Mouse (Mus musculus): ENCODE data around the gene Mindy3. TPM values are rescaled to one million over a fixed set of nuclear protein-coding genes. Genes with fewer than 3 reads are reported as not detected.

Gene Mindy3
- total and polyA plus RNA-seq, 2 experiments from 2014 or later = 44.1 to 50.1 TPM

- WGBS = 98% methylated on average over 4 of the region's 4 CpGs
- no peak overlapping the region for H3K4me3 ChIP-seq (ENCODE audit: low read depth, low read length)
- H3K27me3 ChIP-seq (ENCODE audit: insufficient read depth, low read length) = no peaks in the 10 kb centered on the region
- ATAC-seq (ENCODE audit: low FRiP score) (no peak), DNase-seq (ENCODE audit: low spot score) (no peak)
- H3K9me3 ChIP-seq (ENCODE audit: low read length) = no peaks in the 10 kb centered on the region
- no peaks in the 10 kb centered on the region; the same call in 1 of the 2 replicates for H3K36me3 ChIP-seq (ENCODE audit: insufficient read depth, low read length)
- no peak for TF ChIP-seq CTCF (IDR thresholded peaks at IDR 0.05)
- no peaks in the 10 kb centered on the region for H3K4me1 ChIP-seq (ENCODE audit: insufficient read depth, low read length)
- H3K4me2 ChIP-seq (ENCODE audit: low read depth, low read length, poor library complexity, severe bottlenecking) = no peak overlapping the region
- no peak overlapping the region for H3K27ac ChIP-seq (ENCODE audit: low read depth, low read length)
- H3K9ac ChIP-seq (replicated peaks; ENCODE audit: low read length, poor library complexity, severe bottlenecking) = no peak overlapping the region
Observed at GRCm38 (mm10) chr2:12371401-12371800, 47.9 kb downstream of the Mindy3 start.

DNA sequence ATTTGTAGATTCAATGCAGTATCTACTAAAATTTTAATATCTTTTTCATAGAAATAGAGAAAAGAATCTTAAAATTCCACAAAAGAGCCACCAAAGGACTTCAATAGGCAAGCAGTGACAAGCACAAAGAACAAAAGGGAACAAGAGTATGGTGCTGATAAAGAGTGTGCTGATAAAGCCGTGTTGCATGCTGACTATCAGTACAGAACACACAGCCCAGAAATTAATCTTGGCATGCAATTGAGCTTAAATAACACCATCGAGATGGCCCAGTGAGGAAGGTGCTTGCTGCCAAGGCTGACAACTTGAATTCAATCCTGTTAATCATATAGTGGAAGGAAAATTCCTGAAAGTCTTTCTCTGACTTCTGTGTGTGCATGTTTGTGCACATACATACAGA, 50.8 kb downstream of the Mindy3 start:
- ATAC-seq (ENCODE audit: low FRiP score) (no peak), DNase-seq (ENCODE audit: low spot score) (peak; percentile 54)

DNA sequence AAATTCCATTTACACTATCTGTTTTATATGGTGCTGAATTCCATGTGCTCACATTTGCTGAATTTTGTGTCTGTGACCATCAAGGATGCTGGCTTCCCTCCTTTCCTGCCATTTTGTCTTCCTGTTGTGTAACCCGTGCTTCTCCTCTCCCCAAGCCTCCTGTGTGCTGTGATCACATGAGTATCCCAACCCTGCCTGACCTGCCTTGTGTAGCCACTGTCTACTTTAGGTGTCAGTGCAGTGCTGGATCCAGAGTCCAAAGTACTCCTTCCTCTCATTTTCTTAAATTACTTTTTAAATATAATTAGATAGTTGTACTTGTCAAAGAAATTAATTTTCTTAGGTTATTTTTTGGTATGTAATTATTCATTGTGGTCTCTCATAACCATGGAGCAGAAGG, 51.3 kb downstream of the Mindy3 start:
- no peak for DNase-seq (ENCODE audit: low spot score)
- Histone ChIP-seq H3K27me3 (ENCODE audit: insufficient read depth, low read length) (no peaks in the 10 kb centered on the region), H3K36me3 (ENCODE audit: insufficient read depth, low read length) (no peaks in the 10 kb centered on the region), H3K9me3 (ENCODE audit: low read length) (no peaks in the 10 kb centered on the region), H3K9ac (replicated peaks; ENCODE audit: low read length, poor library complexity, severe bottlenecking) (no peak overlapping the region), H3K4me3 (ENCODE audit: low read depth, low read length) (no peak overlapping the region), H3K4me1 (ENCODE audit: insufficient read depth, low read length) (no peaks in the 10 kb centered on the region), H3K4me2 (ENCODE audit: low read depth, low read length, poor library complexity, severe bottlenecking) (no peak overlapping the region), H3K27ac (ENCODE audit: low read depth, low read length) (no peak overlapping the region)
- WGBS = 61% methylated on average over 1 of the region's 1 CpGs
- TF ChIP-seq CTCF (IDR thresholded peaks at IDR 0.05) = no peak
- ATAC-seq (ENCODE audit: low FRiP score) = no peak

More for the DNA sequence above, 50.8 kb downstream of the Mindy3 start:
- no peaks in the 10 kb centered on the region for H3K27me3 ChIP-seq (ENCODE audit: insufficient read depth, low read length)
- no peak overlapping the region for H3K4me2 ChIP-seq (ENCODE audit: low read depth, low read length, poor library complexity, severe bottlenecking)
- TF ChIP-seq CTCF (IDR thresholded peaks at IDR 0.05) = no peak
- H3K4me3 ChIP-seq (ENCODE audit: low read depth, low read length) = no peak overlapping the region
- H3K9ac ChIP-seq (replicated peaks; ENCODE audit: low read length, poor library complexity, severe bottlenecking) = no peak overlapping the region
- 54% methylated on average over 2 of the region's 2 CpGs for WGBS
- H3K36me3 ChIP-seq (ENCODE audit: insufficient read depth, low read length) = no peaks in the 10 kb centered on the region
- H3K4me1 ChIP-seq (ENCODE audit: insufficient read depth, low read length) = no peaks in the 10 kb centered on the region
- H3K27ac ChIP-seq (ENCODE audit: low read depth, low read length) = no peak overlapping the region; the same call in 1 of the 2 replicates
- no peaks in the 10 kb centered on the region for H3K9me3 ChIP-seq (ENCODE audit: low read length)

GRCm38 (mm10) chr2:12361310-12361709, 58.0 kb downstream of the Mindy3 start:
- ATAC-seq (ENCODE audit: low FRiP score) = no peak
- DNase-seq (ENCODE audit: low spot score) = no peak
- 0 out of 2 replicates have a peak, but pooled peaks cover 3% of the 10 kb centered on the region for H3K36me3 ChIP-seq (ENCODE audit: insufficient read depth, low read length)
- no peak overlapping the region for H3K9ac ChIP-seq (replicated peaks; ENCODE audit: low read length, poor library complexity, severe bottlenecking)
- 48% methylated on average over 1 of the region's 1 CpGs for WGBS
- H3K4me2 ChIP-seq (ENCODE audit: low read depth, low read length, poor library complexity, severe bottlenecking) = no peak overlapping the region
- H3K9me3 ChIP-seq (ENCODE audit: low read length) = no peaks in the 10 kb centered on the region
- no peak overlapping the region for H3K27ac ChIP-seq (ENCODE audit: low read depth, low read length)
- no peak overlapping the region for H3K4me3 ChIP-seq (ENCODE audit: low read depth, low read length)
- no peak for TF ChIP-seq CTCF (IDR thresholded peaks at IDR 0.05)
- H3K4me1 ChIP-seq (ENCODE audit: insufficient read depth, low read length) = no peaks in the 10 kb centered on the region
- H3K27me3 ChIP-seq (ENCODE audit: insufficient read depth, low read length) = no peaks in the 10 kb centered on the region

DNA sequence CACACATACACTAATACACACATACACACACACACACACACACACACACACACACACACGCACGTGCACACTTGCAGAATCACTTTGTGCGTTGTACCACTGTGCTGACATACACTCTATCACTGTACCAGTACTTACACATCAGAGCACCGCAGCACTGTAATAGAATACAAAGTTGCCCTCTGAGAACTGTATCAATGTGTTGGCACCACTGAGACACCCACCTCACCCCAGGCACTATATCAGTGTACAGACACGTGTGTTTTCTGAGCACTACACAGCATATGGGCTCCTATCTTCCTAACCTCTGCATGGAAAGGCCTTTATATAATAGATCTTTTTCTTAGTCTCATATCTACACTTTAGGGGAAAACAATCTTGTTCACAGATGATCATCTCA, 64.4 kb downstream of the Mindy3 start:
- no peak overlapping the region for H3K4me2 ChIP-seq (ENCODE audit: low read depth, low read length, poor library complexity, severe bottlenecking)
- H3K9ac ChIP-seq (replicated peaks; ENCODE audit: low read length, poor library complexity, severe bottlenecking) = no peak overlapping the region
- no peak overlapping the region for H3K27ac ChIP-seq (ENCODE audit: low read depth, low read length)
- no peaks in the 10 kb centered on the region for H3K9me3 ChIP-seq (ENCODE audit: low read length)
- TF ChIP-seq CTCF (IDR thresholded peaks at IDR 0.05) = no peak
- H3K36me3 ChIP-seq (ENCODE audit: insufficient read depth, low read length) = peaks cover 4% of the 10 kb centered on the region; the same call in 1 of the 2 replicates
- 97% methylated on average over 5 of the region's 5 CpGs for WGBS
- ATAC-seq (ENCODE audit: low FRiP score) = no peak
- H3K27me3 ChIP-seq (ENCODE audit: insufficient read depth, low read length) = no peaks in the 10 kb centered on the region
- no peak for DNase-seq (ENCODE audit: low spot score)
- H3K4me3 ChIP-seq (ENCODE audit: low read depth, low read length) = no peak overlapping the region
- no peaks in the 10 kb centered on the region for H3K4me1 ChIP-seq (ENCODE audit: insufficient read depth, low read length)

DNA sequence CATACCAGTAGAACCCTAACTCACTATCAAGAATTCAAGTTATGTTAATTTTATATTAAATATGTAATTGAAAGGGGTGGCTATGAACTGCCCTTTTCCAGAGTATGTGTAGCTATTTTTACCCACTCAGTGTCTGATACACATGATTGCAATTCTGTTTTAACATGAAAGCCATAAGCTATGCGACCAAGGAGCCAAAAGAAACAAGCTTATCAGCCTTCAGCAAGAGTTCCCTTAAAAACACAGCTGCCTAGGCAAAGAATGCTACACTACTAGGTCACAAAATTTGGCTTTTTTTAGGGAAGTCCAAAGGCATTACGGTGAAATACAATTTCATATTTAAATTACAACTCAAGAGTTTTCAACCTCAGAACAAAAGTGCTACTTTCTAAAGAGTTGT, 70.4 kb downstream of the Mindy3 start:
- H3K4me1 ChIP-seq (ENCODE audit: insufficient read depth, low read length) = no peaks in the 10 kb centered on the region
- no peaks in the 10 kb centered on the region for H3K27me3 ChIP-seq (ENCODE audit: insufficient read depth, low read length)
- peaks cover 4% of the 10 kb centered on the region; the same call in 1 of the 2 replicates for H3K36me3 ChIP-seq (ENCODE audit: insufficient read depth, low read length)
- DNase-seq (ENCODE audit: low spot score) = no peak
- ATAC-seq (ENCODE audit: low FRiP score) = no peak
- no peaks in the 10 kb centered on the region for H3K9me3 ChIP-seq (ENCODE audit: low read length)
- H3K27ac ChIP-seq (ENCODE audit: low read depth, low read length) = no peak overlapping the region
- TF ChIP-seq CTCF (IDR thresholded peaks at IDR 0.05) = no peak
- H3K4me3 ChIP-seq (ENCODE audit: low read depth, low read length) = no peak overlapping the region
- 95% methylated on average over 2 of the region's 2 CpGs for WGBS
- H3K4me2 ChIP-seq (ENCODE audit: low read depth, low read length, poor library complexity, severe bottlenecking) = no peak overlapping the region
- no peak overlapping the region for H3K9ac ChIP-seq (replicated peaks; ENCODE audit: low read length, poor library complexity, severe bottlenecking)
